ENCODE assay signal across 8 mouse cellular contexts in the genomic region with DNA sequence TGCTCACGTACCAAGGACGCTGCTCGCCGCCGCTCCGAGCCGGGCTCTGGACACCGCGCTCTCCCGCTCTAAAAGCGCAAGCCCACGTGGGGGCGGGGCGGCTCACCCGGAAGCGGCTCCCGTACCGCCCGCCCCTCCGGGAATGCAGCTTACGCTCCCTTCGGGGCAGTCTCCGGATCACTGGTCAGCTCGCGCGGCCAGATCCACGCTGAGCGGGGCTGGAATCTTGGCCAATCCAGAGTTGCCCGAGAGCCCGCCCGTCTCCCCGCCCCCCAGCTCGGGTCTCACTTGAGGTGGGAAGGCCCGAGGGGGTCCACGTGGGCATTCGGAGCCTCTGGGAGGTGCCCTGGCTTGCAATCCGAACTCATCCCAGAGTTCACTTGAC. TPM values are rescaled to one million over a fixed set of nuclear protein-coding genes. Genes with fewer than 3 reads are reported as not detected.
A peak's percentile ranks its signal among the peaks of the same experiment; 100 is the strongest.
DNase-seq lines count a peak whose midpoint lies in the region; ATAC-seq lines count a peak whose summit lies in the region.

A gene (minus strand): TSS at position 70 of the 385 bp plus-strand sequence.

- H3K36me3 ChIP-seq in erythroblast, embryonic 14.5 days (ENCODE audit: control insufficient read depth): peaks cover 75% of the 10 kb centered on the region
- H3K36me3 ChIP-seq in heart, embryonic 11.5 days (ENCODE audit: control insufficient read depth, insufficient read depth, low read length): no peaks in the 10 kb centered on the region
- peaks cover 5% of the 10 kb centered on the region; the same call in 1 of the 2 replicates for H3K36me3 ChIP-seq in kidney, embryonic 16.5 days (ENCODE audit: insufficient read depth, low read length)
- H3K36me3 ChIP-seq in liver, embryonic 12.5 days: peaks cover 33% of the 10 kb centered on the region
- no peaks in the 10 kb centered on the region for H3K36me3 ChIP-seq in splenic B cell, adult 2 months (ENCODE audit: control insufficient read depth, insufficient read depth, low read length, poor library complexity, severe bottlenecking)

- peak within 1 kb of the TSS; percentile 88 for H3K27ac ChIP-seq in heart, embryonic 11.5 days (ENCODE audit: low read depth, low read length)
- H3K27ac ChIP-seq in kidney, embryonic 16.5 days (ENCODE audit: low read length): peak within 1 kb of the TSS; percentile 89
- H3K27ac ChIP-seq in liver, embryonic 12.5 days: peak within 1 kb of the TSS; percentile 99

- H3K4me1 ChIP-seq in erythroblast, embryonic 14.5 days (ENCODE audit: control insufficient read depth): peaks cover 76% of the 10 kb centered on the region
- peaks cover 37% of the 10 kb centered on the region for H3K4me1 ChIP-seq in heart, embryonic 11.5 days (ENCODE audit: control insufficient read depth, insufficient read depth, low read length)
- H3K4me1 ChIP-seq in kidney, embryonic 16.5 days (ENCODE audit: insufficient read depth, low read length): peaks cover 52% of the 10 kb centered on the region
- peaks cover 84% of the 10 kb centered on the region for H3K4me1 ChIP-seq in liver, embryonic 12.5 days

- WGBS in heart, embryonic 11.5 days (ENCODE audit: insufficient replicate concordance): under 1% methylated on average over 37 of the region's 37 CpGs
- WGBS in kidney, embryonic 16.5 days: 0% methylated on average over 37 of the region's 37 CpGs
- under 1% methylated on average over 37 of the region's 37 CpGs for WGBS in liver, embryonic 12.5 days (ENCODE audit: insufficient replicate concordance)

- no peaks in the 10 kb centered on the region for H3K9me3 ChIP-seq in erythroblast, embryonic 14.5 days (ENCODE audit: control insufficient read depth, low read length)
- no peaks in the 10 kb centered on the region for H3K9me3 ChIP-seq in heart, embryonic 11.5 days (replicated peaks; ENCODE audit: control insufficient read depth, low read length)
- H3K9me3 ChIP-seq in kidney, embryonic 16.5 days (ENCODE audit: low read length): no peaks in the 10 kb centered on the region
- no peaks in the 10 kb centered on the region for H3K9me3 ChIP-seq in liver, embryonic 12.5 days (replicated peaks)

- ATAC-seq in CD4-positive, CD25-positive, alpha-beta regulatory T cell, adult 4 months: peak; percentile 77
- ATAC-seq in heart, embryonic 11.5 days (replicated peaks; ENCODE audit: insufficient number of reproducible peaks, low FRiP score, low TSS enrichment): peak; percentile 79
- peak; percentile 93 for ATAC-seq in kidney, embryonic 16.5 days (ENCODE audit: low FRiP score, low TSS enrichment)
- peak; percentile 65 for ATAC-seq in liver, embryonic 12.5 days

- peak within 1 kb of the TSS; percentile 68 for H3K4me2 ChIP-seq in heart, embryonic 11.5 days
- H3K4me2 ChIP-seq in kidney, embryonic 16.5 days (replicated peaks; ENCODE audit: low read depth, low read length): peak within 1 kb of the TSS; percentile 72
- H3K4me2 ChIP-seq in liver, embryonic 12.5 days: peak within 1 kb of the TSS; percentile 89

- no peaks in the 10 kb centered on the region for H3K27me3 ChIP-seq in erythroblast, embryonic 14.5 days (ENCODE audit: control insufficient read depth)
- H3K27me3 ChIP-seq in heart, embryonic 11.5 days (ENCODE audit: control insufficient read depth, insufficient read depth, low read length): no peaks in the 10 kb centered on the region
- no peaks in the 10 kb centered on the region for H3K27me3 ChIP-seq in kidney, embryonic 16.5 days (ENCODE audit: insufficient read depth, low read length)
- H3K27me3 ChIP-seq in liver, embryonic 12.5 days (replicated peaks): no peaks in the 10 kb centered on the region
- H3K27me3 ChIP-seq in splenic B cell, adult 2 months (ENCODE audit: control insufficient read depth, insufficient read depth, low read length, poor library complexity, severe bottlenecking): no peaks in the 10 kb centered on the region

- peak; percentile 50 for DNase-seq in brain, embryonic 18.5 days (ENCODE audit: low read depth, low spot score)
- peak; percentile 75 for DNase-seq in naive thymus-derived CD4-positive, alpha-beta T cell, adult 2 months (ENCODE audit: low read depth)
- peak; percentile 62 for DNase-seq in splenic B cell, adult 2 months (ENCODE audit: low read depth, low spot score)

- H3K4me3 ChIP-seq in erythroblast, embryonic 14.5 days (replicated peaks): peak within 1 kb of the TSS; percentile 65
- H3K4me3 ChIP-seq in heart, embryonic 11.5 days (ENCODE audit: low read depth, low read length): peak within 1 kb of the TSS; percentile 57
- H3K4me3 ChIP-seq in kidney, embryonic 16.5 days (ENCODE audit: low read length): peak within 1 kb of the TSS; percentile 74
- H3K4me3 ChIP-seq in liver, embryonic 12.5 days: peak within 1 kb of the TSS; percentile 74

- H3K9ac ChIP-seq in heart, embryonic 11.5 days (ENCODE audit: low read depth, low read length): peak within 1 kb of the TSS; percentile 86
- peak within 1 kb of the TSS; percentile 75 for H3K9ac ChIP-seq in kidney, embryonic 16.5 days (replicated peaks; ENCODE audit: low read length)
- H3K9ac ChIP-seq in liver, embryonic 12.5 days: peak within 1 kb of the TSS; percentile 94

RNA-seq across cellular contexts. Expression of the gene that starts here (rescaled TPM):
- 10 to 100 TPM; 57.8 to 78.7 TPM for polyA plus RNA-seq in CD4-positive, CD25-positive, alpha-beta regulatory T cell, adult 4 months (2017; shearing (Covaris generic))
- polyA plus RNA-seq in erythroblast, embryonic 14.5 days (2012): 666 and 744 TPM in 2 replicates
- 117 and 140 TPM in 2 replicates for polyA plus RNA-seq in heart, embryonic 11.5 days (2014; fragmentation: Nextera tagmentation; extraction: Ambion mirVana)
- 108 and 113 TPM in 2 replicates for polyA plus RNA-seq in kidney, embryonic 16.5 days (2015; fragmentation: Nextera tagmentation; extraction: Ambion mirVana)
- polyA plus RNA-seq in liver, embryonic 12.5 days (2016; fragmentation: Nextera tagmentation; extraction: Ambion mirVana): 626 and 633 TPM in 2 replicates

Comparison
In these comparisons a context has a peak if more than half of its experiments do, and no peak if none do; other contexts are left out.
1. Peak in every context shown above with its lines: DNase-seq, ATAC-seq, H3K4me3 ChIP-seq and H3K27ac ChIP-seq.